In genomic region chr15:98722854-98723253, GRCm38 (mm10) we compare ENCODE assay signal across 11 mouse cellular contexts. TPM values are rescaled to one million over a fixed set of nuclear protein-coding genes. Genes with fewer than 3 reads are reported as not detected.
DNase-seq lines count a peak whose midpoint lies in the region; ATAC-seq and TF ChIP-seq lines count a peak whose summit lies in the region.
"Had no signal": no experiment of that assay in that cellular context is flagged by ENCODE, and none has a peak within 500 bp of the region (broad histone marks: within the 10 kb centered on the region; RNA-seq: fewer than 3 reads in every experiment).

No protein-coding gene starts in this region.

- H3K4me2 ChIP-seq in embryonic facial prominence, embryonic 13.5 days: peak overlapping the region; percentile 24
- peak overlapping the region; percentile 42 for H3K4me2 ChIP-seq in kidney, postnatal 0 days (ENCODE audit: low read length)
- no peak overlapping the region for H3K4me2 ChIP-seq in kidney, embryonic 14.5 days (replicated peaks; ENCODE audit: low read depth, low read length)
- H3K4me2 ChIP-seq in neural tube, embryonic 15.5 days: no peak overlapping the region
- H3K4me2 ChIP-seq: embryonic facial prominence, embryonic 15.5 days; liver, embryonic 15.5 days had no signal

- H3K36me3 ChIP-seq in embryonic facial prominence, embryonic 13.5 days: no peaks in the 10 kb centered on the region
- no peaks in the 10 kb centered on the region for H3K36me3 ChIP-seq in embryonic facial prominence, embryonic 10.5 days (replicated peaks)
- H3K36me3 ChIP-seq in kidney, postnatal 0 days (ENCODE audit: insufficient read depth, low read length): no peaks in the 10 kb centered on the region
- H3K36me3 ChIP-seq in kidney, embryonic 14.5 days (ENCODE audit: control insufficient read depth, insufficient read depth, low read length): no peaks in the 10 kb centered on the region
- H3K36me3 ChIP-seq in neural tube, embryonic 15.5 days: no peaks in the 10 kb centered on the region
- H3K36me3 ChIP-seq: embryonic facial prominence, embryonic 15.5 days; liver, embryonic 15.5 days had no signal

- H3K4me3 ChIP-seq in embryonic facial prominence, embryonic 13.5 days: no peak overlapping the region
- no peak overlapping the region for H3K4me3 ChIP-seq in embryonic facial prominence, embryonic 10.5 days
- no peak overlapping the region for H3K4me3 ChIP-seq in kidney, postnatal 0 days (replicated peaks; ENCODE audit: low read depth, low read length)
- no peak overlapping the region for H3K4me3 ChIP-seq in kidney, embryonic 14.5 days (ENCODE audit: low read length)
- no peak overlapping the region for H3K4me3 ChIP-seq in neural tube, embryonic 15.5 days (replicated peaks)
- H3K4me3 ChIP-seq: embryonic facial prominence, embryonic 15.5 days; liver, embryonic 15.5 days had no signal

- no peak for DNase-seq in embryonic facial prominence, embryonic 10.5 days (ENCODE audit: low spot score)
- DNase-seq in kidney, postnatal 0 days (ENCODE audit: low spot score): peak; percentile 81
- DNase-seq in kidney, postnatal 14 days: peak; percentile 47
- DNase-seq in thymus, postnatal 14 days: peak; percentile 47
- no peak for DNase-seq in right cerebral cortex, adult 2 months (ENCODE audit: low spot score in 2 of 2)
- DNase-seq: gastrocnemius, postnatal 36 days had no signal

- H3K27me3 ChIP-seq in embryonic facial prominence, embryonic 13.5 days: no peaks in the 10 kb centered on the region
- peaks cover 20% of the 10 kb centered on the region for H3K27me3 ChIP-seq in embryonic facial prominence, embryonic 10.5 days (replicated peaks; ENCODE audit: low read depth, poor library complexity, severe bottlenecking)
- no peaks in the 10 kb centered on the region for H3K27me3 ChIP-seq in kidney, postnatal 0 days (ENCODE audit: insufficient read depth, low read length)
- H3K27me3 ChIP-seq in kidney, embryonic 14.5 days (ENCODE audit: control insufficient read depth, insufficient read depth, low read length): no peaks in the 10 kb centered on the region
- H3K27me3 ChIP-seq in neural tube, embryonic 15.5 days (replicated peaks): peaks cover 15% of the 10 kb centered on the region
- H3K27me3 ChIP-seq: embryonic facial prominence, embryonic 15.5 days had no signal

- peaks cover 42% of the 10 kb centered on the region for H3K4me1 ChIP-seq in embryonic facial prominence, embryonic 13.5 days
- H3K4me1 ChIP-seq in embryonic facial prominence, embryonic 10.5 days: peaks cover 46% of the 10 kb centered on the region
- peaks cover 18% of the 10 kb centered on the region; the same call in 1 of the 2 replicates for H3K4me1 ChIP-seq in kidney, postnatal 0 days (replicated peaks; ENCODE audit: insufficient read depth, low read length)
- H3K4me1 ChIP-seq in kidney, embryonic 14.5 days (ENCODE audit: control insufficient read depth, insufficient read depth, low read length): peaks cover 30% of the 10 kb centered on the region
- peaks cover 23% of the 10 kb centered on the region for H3K4me1 ChIP-seq in neural tube, embryonic 15.5 days

- no peak overlapping the region for H3K9ac ChIP-seq in embryonic facial prominence, embryonic 13.5 days
- H3K9ac ChIP-seq in kidney, postnatal 0 days (ENCODE audit: low read depth, low read length): 0 out of 2 replicates have a peak overlapping the region, but pooled peaks have one; percentile 3
- H3K9ac ChIP-seq in kidney, embryonic 14.5 days (ENCODE audit: low read depth, low read length): no peak overlapping the region
- no peak overlapping the region for H3K9ac ChIP-seq in neural tube, embryonic 15.5 days (replicated peaks)
- H3K9ac ChIP-seq: embryonic facial prominence, embryonic 15.5 days; liver, embryonic 15.5 days had no signal

- TF ChIP-seq CTCF in kidney, postnatal 0 days (IDR thresholded peaks at IDR 0.05; ENCODE audit: low read depth): no peak

- no peak overlapping the region; the same call in 1 of the 2 replicates for H3K27ac ChIP-seq in embryonic facial prominence, embryonic 13.5 days
- H3K27ac ChIP-seq in embryonic facial prominence, embryonic 10.5 days (replicated peaks): no peak overlapping the region; the same call in 1 of the 2 replicates
- H3K27ac ChIP-seq in kidney, postnatal 0 days: no peak overlapping the region
- no peak overlapping the region for H3K27ac ChIP-seq in kidney, embryonic 14.5 days (ENCODE audit: low read depth, low read length)
- no peak overlapping the region for H3K27ac ChIP-seq in neural tube, embryonic 15.5 days (replicated peaks)
- H3K27ac ChIP-seq: embryonic facial prominence, embryonic 15.5 days; liver, embryonic 15.5 days had no signal

- no peak for ATAC-seq in embryonic facial prominence, embryonic 13.5 days (ENCODE audit: insufficient number of reproducible peaks, insufficient read depth, low FRiP score, low TSS enrichment, low read depth)
- ATAC-seq in kidney, postnatal 0 days (replicated peaks; ENCODE audit: low FRiP score, low read depth): no peak
- ATAC-seq in kidney, embryonic 14.5 days (ENCODE audit: low FRiP score, low TSS enrichment): no peak
- ATAC-seq in neural tube, embryonic 15.5 days (ENCODE audit: low FRiP score): no peak

- WGBS in embryonic facial prominence, embryonic 13.5 days: 63% methylated on average over 14 of the region's 14 CpGs
- WGBS in embryonic facial prominence, embryonic 10.5 days: 64% methylated on average over 14 of the region's 14 CpGs
- WGBS in kidney, postnatal 0 days: 26% methylated on average over 14 of the region's 14 CpGs
- WGBS in kidney, embryonic 14.5 days: 29% methylated on average over 14 of the region's 14 CpGs
- 71% methylated on average over 14 of the region's 14 CpGs for WGBS in neural tube, embryonic 15.5 days

- H3K9me3 ChIP-seq in embryonic facial prominence, embryonic 13.5 days: no peaks in the 10 kb centered on the region
- no peaks in the 10 kb centered on the region for H3K9me3 ChIP-seq in embryonic facial prominence, embryonic 10.5 days
- no peaks in the 10 kb centered on the region for H3K9me3 ChIP-seq in kidney, postnatal 0 days (replicated peaks; ENCODE audit: low read length)
- no peaks in the 10 kb centered on the region for H3K9me3 ChIP-seq in kidney, embryonic 14.5 days (ENCODE audit: control insufficient read depth, low read length)
- no peaks in the 10 kb centered on the region for H3K9me3 ChIP-seq in neural tube, embryonic 15.5 days (replicated peaks)
- H3K9me3 ChIP-seq: embryonic facial prominence, embryonic 15.5 days; liver, embryonic 15.5 days had no signal

RNA-seq across cellular contexts. Expression of gene Fkbp11, which starts 5.1 kb away (rescaled TPM):
- polyA plus RNA-seq in embryonic facial prominence, embryonic 13.5 days (2015; fragmentation: Nextera tagmentation; extraction: Ambion mirVana): 40.9 and 48.3 TPM in 2 replicates
- polyA plus RNA-seq in embryonic facial prominence, embryonic 10.5 days (2016; fragmentation: Nextera tagmentation; extraction: Ambion mirVana): 23.2 and 26.3 TPM in 2 replicates
- 34.4 and 34.6 TPM in 2 replicates for polyA plus RNA-seq in kidney, postnatal 0 days (2015; fragmentation: Nextera tagmentation; extraction: Ambion mirVana)
- polyA plus RNA-seq in kidney, embryonic 14.5 days (2014; fragmentation: Nextera tagmentation; extraction: Ambion mirVana): 28.8 and 33.4 TPM in 2 replicates
- 11.9 and 12.3 TPM in 2 replicates for polyA plus RNA-seq in neural tube, embryonic 15.5 days (2015; fragmentation: Nextera tagmentation; extraction: Ambion mirVana)

RNA-seq across cellular contexts. Expression of gene Ccdc65, which starts 14.8 kb away (rescaled TPM):
- polyA plus RNA-seq in embryonic facial prominence, embryonic 13.5 days (2015; fragmentation: Nextera tagmentation; extraction: Ambion mirVana): 0.94 and 1.3 TPM in 2 replicates
- 0.60 and 0.80 TPM in 2 replicates for polyA plus RNA-seq in embryonic facial prominence, embryonic 10.5 days (2016; fragmentation: Nextera tagmentation; extraction: Ambion mirVana)
- 0.74 and 0.75 TPM in 2 replicates for polyA plus RNA-seq in kidney, postnatal 0 days (2015; fragmentation: Nextera tagmentation; extraction: Ambion mirVana)
- polyA plus RNA-seq in kidney, embryonic 14.5 days (2014; fragmentation: Nextera tagmentation; extraction: Ambion mirVana): 0.69 and 1.0 TPM in 2 replicates
- polyA plus RNA-seq in neural tube, embryonic 15.5 days (2015; fragmentation: Nextera tagmentation; extraction: Ambion mirVana): 6.4 and 7.5 TPM in 2 replicates
- polyA plus RNA-seq: liver, embryonic 15.5 days had no signal

RNA-seq across cellular contexts. Expression of gene Arf3, which starts 40.2 kb away (rescaled TPM):
- 44.1 and 44.6 TPM in 2 replicates for polyA plus RNA-seq in embryonic facial prominence, embryonic 13.5 days (2015; fragmentation: Nextera tagmentation; extraction: Ambion mirVana)
- polyA plus RNA-seq in embryonic facial prominence, embryonic 10.5 days (2016; fragmentation: Nextera tagmentation; extraction: Ambion mirVana): 41.6 and 43.1 TPM in 2 replicates
- polyA plus RNA-seq in kidney, postnatal 0 days (2015; fragmentation: Nextera tagmentation; extraction: Ambion mirVana): 39.0 and 39.6 TPM in 2 replicates
- 29.8 and 39.7 TPM in 2 replicates for polyA plus RNA-seq in kidney, embryonic 14.5 days (2014; fragmentation: Nextera tagmentation; extraction: Ambion mirVana)
- polyA plus RNA-seq in neural tube, embryonic 15.5 days (2015; fragmentation: Nextera tagmentation; extraction: Ambion mirVana): 97.8 TPM in 2 replicates

RNA-seq across cellular contexts. Expression of gene Rnd1, which starts 45.6 kb away (rescaled TPM):
- 0.50 and 0.59 TPM in 2 replicates for polyA plus RNA-seq in embryonic facial prominence, embryonic 13.5 days (2015; fragmentation: Nextera tagmentation; extraction: Ambion mirVana)
- polyA plus RNA-seq in embryonic facial prominence, embryonic 10.5 days (2016; fragmentation: Nextera tagmentation; extraction: Ambion mirVana): 0.88 and 1.5 TPM in 2 replicates
- polyA plus RNA-seq in kidney, postnatal 0 days (2015; fragmentation: Nextera tagmentation; extraction: Ambion mirVana): 0.50 and 0.66 TPM in 2 replicates
- polyA plus RNA-seq in kidney, embryonic 14.5 days (2014; fragmentation: Nextera tagmentation; extraction: Ambion mirVana): 0.28 and 0.31 TPM in 2 replicates
- polyA plus RNA-seq in neural tube, embryonic 15.5 days (2015; fragmentation: Nextera tagmentation; extraction: Ambion mirVana): 9.4 and 11.3 TPM in 2 replicates

RNA-seq across cellular contexts. Expression of gene Wnt10b, which starts 55.1 kb away (rescaled TPM):
- 4.9 and 5.3 TPM in 2 replicates for polyA plus RNA-seq in embryonic facial prominence, embryonic 13.5 days (2015; fragmentation: Nextera tagmentation; extraction: Ambion mirVana)
- 0.34 and 0.40 TPM in 2 replicates for polyA plus RNA-seq in embryonic facial prominence, embryonic 10.5 days (2016; fragmentation: Nextera tagmentation; extraction: Ambion mirVana)
- polyA plus RNA-seq in kidney, postnatal 0 days (2015; fragmentation: Nextera tagmentation; extraction: Ambion mirVana): not detected in 2 replicates
- not detected in 2 replicates for polyA plus RNA-seq in kidney, embryonic 14.5 days (2014; fragmentation: Nextera tagmentation; extraction: Ambion mirVana)
- 0.08 and 0.72 TPM in 2 replicates for polyA plus RNA-seq in neural tube, embryonic 15.5 days (2015; fragmentation: Nextera tagmentation; extraction: Ambion mirVana)
- polyA plus RNA-seq: liver, embryonic 15.5 days had no signal

Comparison
In these comparisons a context has a peak if more than half of its experiments do, and no peak if none do; other contexts are left out.
1. H3K4me2 ChIP-seq: peak in embryonic facial prominence, embryonic 13.5 days (single experiment) and kidney, postnatal 0 days (single experiment); none in kidney, embryonic 14.5 days (single experiment) and neural tube, embryonic 15.5 days (single experiment).
2. DNase-seq: peak in kidney, postnatal 0 days (single experiment), kidney, postnatal 14 days (single experiment) and thymus, postnatal 14 days (single experiment); none in embryonic facial prominence, embryonic 10.5 days (single experiment) and right cerebral cortex, adult 2 months (0 of 2).